Mouse (Mus musculus): ENCODE measurements around the gene Meis1. TPM values are rescaled to one million over a fixed set of nuclear protein-coding genes. Genes with fewer than 3 reads are reported as not detected.

Meis1 gene
- polyA plus RNA-seq, 1 experiment from 2014 or later: 36.1 TPM

DNA sequence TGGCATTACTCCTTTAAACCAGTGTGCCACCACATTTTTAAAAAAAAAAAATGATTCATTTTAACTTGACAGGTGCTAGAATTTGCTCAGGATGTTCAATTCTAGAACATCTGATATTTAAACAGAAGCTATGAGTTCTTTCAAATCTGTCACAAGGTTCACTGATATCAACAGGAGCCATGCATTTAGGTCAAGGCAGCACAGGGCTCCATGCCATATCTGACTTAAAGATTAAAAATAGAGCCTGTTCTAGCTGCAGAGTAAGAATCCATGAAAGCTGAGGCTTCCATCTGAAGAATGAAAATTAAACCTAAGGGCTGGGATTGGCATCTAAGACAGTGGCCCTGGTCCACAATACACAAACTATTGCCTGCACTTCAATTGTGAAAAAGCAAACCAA, 45.8 kb downstream of the Meis1 start:
- no peaks in the 10 kb centered on the region for H3K9me3 ChIP-seq
- no peaks in the 10 kb centered on the region for H3K27me3 ChIP-seq (ENCODE audit: poor library complexity, severe bottlenecking)
- H3K4me3 ChIP-seq: no peak overlapping the region
- no peak overlapping the region for H3K27ac ChIP-seq
- H3K4me1 ChIP-seq: peaks cover 11% of the 10 kb centered on the region
- H3K36me3 ChIP-seq (replicated peaks): peaks cover 7% of the 10 kb centered on the region; the same call in 1 of the 2 replicates
- DNase-seq (ENCODE audit: extremely low spot score, low spot score): no peak

DNA sequence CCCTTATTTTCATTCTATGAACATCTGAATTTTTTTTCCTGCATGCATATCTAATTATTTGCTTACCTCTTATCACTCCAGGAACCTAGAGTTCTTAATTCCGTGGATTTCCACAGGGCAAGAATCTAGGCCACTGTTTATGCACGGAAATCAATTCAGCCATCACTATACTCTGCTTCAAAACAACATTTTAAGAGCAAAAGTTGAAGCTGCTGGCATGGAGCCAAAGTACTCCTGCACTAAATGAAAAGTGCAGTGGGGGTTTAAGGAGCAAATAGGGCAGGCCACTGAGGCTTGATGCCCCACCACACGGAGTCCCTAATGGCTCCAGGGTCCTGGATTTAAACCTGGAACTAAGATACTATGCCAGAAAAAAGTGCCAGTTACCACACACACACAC, 47.2 kb downstream of the Meis1 start:
- H3K9me3 ChIP-seq: no peaks in the 10 kb centered on the region

DNA sequence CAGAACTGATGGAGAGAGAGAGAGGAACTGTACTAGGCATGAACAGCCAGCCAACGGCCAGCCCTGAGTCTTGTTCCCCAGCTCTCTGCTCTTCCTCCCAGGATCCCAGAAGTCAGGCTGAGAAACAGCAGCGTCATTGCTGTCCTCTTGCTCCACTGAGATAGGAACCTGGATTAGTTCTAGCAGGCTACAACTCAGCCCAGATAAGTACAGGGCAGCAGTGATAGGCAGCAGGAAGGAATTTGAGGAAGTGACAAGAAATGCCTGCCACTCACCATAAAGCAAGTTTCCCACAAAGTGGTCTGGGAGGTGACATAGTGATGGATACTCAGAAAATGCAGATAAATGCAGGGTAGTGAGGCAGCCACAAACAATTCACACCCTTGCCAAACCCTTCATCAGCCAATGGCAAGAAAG, 48.9 kb downstream of the Meis1 start:
- Histone ChIP-seq H3K27ac (no peak overlapping the region), H3K36me3 (replicated peaks) (peaks cover 4% of the 10 kb centered on the region; the same call in 1 of the 2 replicates), H3K4me1 (peaks cover 17% of the 10 kb centered on the region), H3K9me3 (no peaks in the 10 kb centered on the region), H3K27me3 (ENCODE audit: poor library complexity, severe bottlenecking) (no peaks in the 10 kb centered on the region), H3K4me3 (no peak overlapping the region)
- WGBS: 73% methylated on average over 2 of the region's 2 CpGs
- no peak for DNase-seq (ENCODE audit: extremely low spot score, low spot score)

More for the DNA sequence above, 47.2 kb downstream of the Meis1 start:
- peaks cover 10% of the 10 kb centered on the region for H3K4me1 ChIP-seq
- no peak overlapping the region for H3K27ac ChIP-seq
- H3K27me3 ChIP-seq (ENCODE audit: poor library complexity, severe bottlenecking): no peaks in the 10 kb centered on the region
- 79% methylated on average over 3 of the region's 3 CpGs for WGBS
- DNase-seq (ENCODE audit: extremely low spot score, low spot score): no peak
- no peak overlapping the region for H3K4me3 ChIP-seq
- H3K36me3 ChIP-seq (replicated peaks): peaks cover 7% of the 10 kb centered on the region; the same call in 1 of the 2 replicates

DNA sequence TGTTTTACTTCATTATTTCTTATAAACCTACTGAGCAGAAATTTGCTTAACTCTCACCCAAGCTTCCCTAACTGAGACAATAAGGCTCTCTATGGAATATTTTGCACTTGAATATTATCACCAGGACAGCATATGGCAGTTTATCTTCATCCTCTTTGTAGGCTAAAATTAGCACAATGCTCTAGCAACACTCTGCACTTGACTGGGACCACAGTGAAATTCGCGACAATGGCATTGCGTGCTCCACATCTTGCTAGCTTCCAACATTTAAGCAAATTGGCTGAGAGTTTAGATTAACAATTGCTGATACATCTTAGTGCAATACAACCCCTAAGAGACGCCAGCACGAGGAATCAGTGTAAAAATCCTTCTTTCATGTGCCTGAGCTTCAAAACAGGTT, 54.4 kb downstream of the Meis1 start:
- no peak overlapping the region for H3K4me3 ChIP-seq
- peaks cover 10% of the 10 kb centered on the region; the same call in 1 of the 2 replicates for H3K27me3 ChIP-seq (ENCODE audit: poor library complexity, severe bottlenecking)
- no peak overlapping the region for H3K27ac ChIP-seq
- no peaks in the 10 kb centered on the region for H3K36me3 ChIP-seq (replicated peaks)
- WGBS: 91% methylated on average over 5 of the region's 5 CpGs
- H3K4me1 ChIP-seq: peaks cover 31% of the 10 kb centered on the region
- no peaks in the 10 kb centered on the region for H3K9me3 ChIP-seq
- DNase-seq (ENCODE audit: extremely low spot score, low spot score): no peak

DNA sequence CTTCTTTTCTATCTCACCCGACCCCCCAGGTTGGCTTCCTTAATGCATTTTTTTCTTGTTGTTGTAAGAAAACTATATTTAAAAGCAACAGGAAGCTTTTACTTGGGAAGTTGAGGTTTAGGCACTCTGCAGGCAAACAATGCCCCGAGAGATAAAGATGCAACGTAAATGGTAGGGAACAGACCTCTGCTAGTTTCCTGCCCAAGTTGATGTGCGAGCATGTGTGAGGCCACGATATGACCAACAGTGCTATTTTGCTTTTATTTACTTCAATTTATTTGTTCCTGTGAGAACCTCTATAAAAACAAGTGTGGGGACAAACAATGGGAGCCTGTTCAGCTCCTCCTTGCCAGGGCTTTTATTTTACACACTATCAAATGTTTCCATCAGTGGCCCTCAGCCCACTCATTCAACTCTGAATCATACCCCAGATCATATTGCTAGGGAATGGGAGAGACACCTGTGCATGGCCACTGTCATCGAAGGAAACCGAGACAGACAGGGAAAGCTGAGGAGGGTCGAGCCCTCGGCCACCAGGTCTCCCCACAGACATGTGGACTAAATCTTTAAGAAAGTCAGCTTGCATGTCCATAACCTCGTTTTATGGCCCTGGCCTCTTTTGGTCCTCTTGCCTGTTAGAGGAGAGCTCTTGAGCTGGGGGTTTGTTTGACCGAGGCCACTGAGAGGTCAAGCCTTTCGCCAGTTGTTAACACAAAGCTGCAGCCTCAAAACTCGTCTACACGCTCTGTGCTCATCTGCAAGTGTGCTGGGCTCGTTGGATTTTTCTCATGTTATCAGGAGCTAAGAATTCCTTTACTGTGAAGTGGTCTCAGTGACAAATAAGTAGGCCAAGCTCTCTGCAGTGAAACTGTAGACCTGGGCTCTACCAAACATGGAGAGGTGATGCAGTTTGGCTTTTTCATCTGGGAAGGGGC, 55.3 kb downstream of the Meis1 start:
- no peaks in the 10 kb centered on the region for H3K36me3 ChIP-seq (replicated peaks)
- 56% methylated on average over 15 of the region's 15 CpGs for WGBS
- no peaks in the 10 kb centered on the region for H3K9me3 ChIP-seq
- no peak overlapping the region for H3K4me3 ChIP-seq
- no peak for DNase-seq (ENCODE audit: extremely low spot score, low spot score)
- H3K27me3 ChIP-seq (ENCODE audit: poor library complexity, severe bottlenecking): peaks cover 14% of the 10 kb centered on the region
- 0 out of 2 replicates have a peak overlapping the region, but pooled peaks have one; percentile 15 for H3K27ac ChIP-seq
- peaks cover 32% of the 10 kb centered on the region for H3K4me1 ChIP-seq

DNA sequence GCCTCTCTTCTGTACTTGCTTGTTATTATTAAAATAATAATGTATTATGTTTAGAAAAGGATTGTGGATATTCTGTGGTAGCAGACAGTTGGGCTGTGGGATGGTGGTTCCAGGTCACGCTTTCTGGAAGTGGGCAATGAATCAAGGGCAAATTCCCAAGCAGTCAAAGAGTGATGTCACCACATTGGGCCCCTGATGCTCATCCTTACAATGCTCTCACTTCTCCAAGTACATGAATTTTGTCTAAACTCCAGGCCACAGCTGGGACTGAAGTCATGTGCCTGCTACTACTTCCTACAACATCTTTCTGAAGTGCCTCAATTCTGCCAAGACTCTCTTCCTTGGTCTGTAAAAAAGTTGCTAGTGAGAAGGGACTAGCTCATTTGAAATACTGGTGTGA, 59.3 kb downstream of the Meis1 start:
- H3K9me3 ChIP-seq: no peaks in the 10 kb centered on the region
- peaks cover 20% of the 10 kb centered on the region for H3K27me3 ChIP-seq (ENCODE audit: poor library complexity, severe bottlenecking)
- H3K27ac ChIP-seq: no peak overlapping the region
- 85% methylated on average over 1 of the region's 1 CpGs for WGBS
- H3K4me1 ChIP-seq: peaks cover 52% of the 10 kb centered on the region
- no peaks in the 10 kb centered on the region for H3K36me3 ChIP-seq (replicated peaks)
- no peak overlapping the region for H3K4me3 ChIP-seq
- DNase-seq (ENCODE audit: extremely low spot score, low spot score): no peak

DNA sequence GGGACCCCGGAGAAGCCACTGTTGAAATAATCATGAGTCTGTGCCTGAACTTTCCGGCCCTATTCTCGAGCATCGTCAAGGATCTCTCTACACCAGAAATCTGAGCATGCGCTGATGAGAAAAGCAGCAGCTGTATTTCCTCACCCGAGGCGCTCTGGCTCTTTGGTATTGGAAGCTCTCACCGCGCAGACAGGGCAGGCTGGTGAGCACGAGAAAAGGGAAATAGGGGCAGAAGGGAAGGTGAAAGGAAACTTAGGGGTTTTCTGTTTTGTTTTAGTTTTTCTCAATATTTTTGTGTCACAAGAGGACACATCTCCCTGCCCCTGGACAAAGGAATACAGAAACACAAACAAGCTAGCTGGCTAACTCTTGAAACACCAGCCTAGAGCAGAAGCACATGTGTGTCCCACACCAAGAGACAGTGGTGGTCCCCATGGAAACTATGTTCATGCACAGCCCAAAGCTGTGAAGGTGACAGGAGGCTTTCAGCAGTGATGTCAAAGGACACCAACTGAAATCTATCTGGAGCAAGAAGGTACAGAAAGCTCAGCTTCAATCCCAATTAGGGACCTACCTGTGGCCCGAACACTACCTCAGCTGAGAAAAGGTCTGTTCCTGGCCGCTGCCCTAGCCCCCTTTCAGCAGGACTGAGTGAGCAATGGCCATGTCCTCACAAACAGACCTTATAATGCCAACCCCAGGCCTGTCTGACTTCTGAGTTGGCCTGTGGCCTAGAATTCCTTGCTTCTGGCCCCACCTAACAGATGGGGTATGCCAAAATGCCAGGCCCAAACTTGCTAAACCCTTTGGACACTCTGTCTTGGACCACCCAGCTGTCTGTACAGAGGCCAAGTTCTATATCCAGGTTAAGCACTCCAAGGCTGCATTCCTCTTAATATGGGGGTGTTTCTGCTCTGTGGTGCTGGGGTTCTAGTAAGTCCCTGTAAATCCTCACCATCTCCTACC, 60.7 kb downstream of the Meis1 start:
- Histone ChIP-seq H3K4me3 (no peak overlapping the region), H3K27ac (peak overlapping the region; percentile 31; the same call in 1 of the 2 replicates), H3K9me3 (no peaks in the 10 kb centered on the region), H3K36me3 (replicated peaks) (no peaks in the 10 kb centered on the region), H3K27me3 (ENCODE audit: poor library complexity, severe bottlenecking) (peaks cover 25% of the 10 kb centered on the region), H3K4me1 (peaks cover 47% of the 10 kb centered on the region)
- no peak for DNase-seq (ENCODE audit: extremely low spot score, low spot score)
- WGBS: 61% methylated on average over 12 of the region's 12 CpGs

DNA sequence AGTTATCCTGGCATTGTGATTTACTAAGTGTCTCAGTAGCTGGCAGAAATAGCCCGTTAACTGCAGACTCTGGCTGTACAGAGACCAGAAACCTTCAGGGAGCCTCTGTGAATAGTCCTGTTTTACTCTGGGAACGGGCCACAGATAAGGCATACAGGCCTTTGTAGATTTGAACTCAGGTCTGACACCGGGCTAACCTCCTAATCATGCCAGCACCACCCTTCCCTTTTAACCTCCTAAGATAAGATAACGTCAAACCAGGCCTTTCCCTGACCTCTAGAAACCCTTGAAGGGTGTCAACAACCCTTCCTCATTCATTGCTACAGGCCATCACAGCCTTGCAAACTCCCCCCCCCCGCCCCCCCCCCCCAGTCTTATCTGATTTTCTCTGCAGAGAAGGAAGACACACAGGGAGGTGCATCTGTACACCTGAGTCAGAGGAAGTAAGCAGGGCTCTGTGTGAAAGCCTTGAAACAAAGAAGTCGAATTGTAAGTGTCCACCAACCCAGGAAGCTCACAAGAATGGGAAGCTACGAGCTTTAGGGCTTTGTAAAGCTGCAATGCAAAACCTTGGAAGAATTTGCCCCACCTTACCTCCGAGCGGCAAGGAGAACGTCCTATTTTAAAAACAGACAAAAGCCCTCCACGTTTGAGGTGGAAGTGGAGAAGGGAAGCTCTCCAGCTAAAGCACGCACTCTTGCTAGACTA, 61.5 kb downstream of the Meis1 start:
- Histone ChIP-seq H3K9me3 (no peaks in the 10 kb centered on the region), H3K4me3 (no peak overlapping the region), H3K36me3 (replicated peaks) (no peaks in the 10 kb centered on the region), H3K4me1 (peaks cover 42% of the 10 kb centered on the region), H3K27ac (peak overlapping the region; percentile 31; the same call in 1 of the 2 replicates), H3K27me3 (ENCODE audit: poor library complexity, severe bottlenecking) (peaks cover 25% of the 10 kb centered on the region)
- 50% methylated on average over 12 of the region's 12 CpGs for WGBS
- no peak for DNase-seq (ENCODE audit: extremely low spot score, low spot score)

DNA sequence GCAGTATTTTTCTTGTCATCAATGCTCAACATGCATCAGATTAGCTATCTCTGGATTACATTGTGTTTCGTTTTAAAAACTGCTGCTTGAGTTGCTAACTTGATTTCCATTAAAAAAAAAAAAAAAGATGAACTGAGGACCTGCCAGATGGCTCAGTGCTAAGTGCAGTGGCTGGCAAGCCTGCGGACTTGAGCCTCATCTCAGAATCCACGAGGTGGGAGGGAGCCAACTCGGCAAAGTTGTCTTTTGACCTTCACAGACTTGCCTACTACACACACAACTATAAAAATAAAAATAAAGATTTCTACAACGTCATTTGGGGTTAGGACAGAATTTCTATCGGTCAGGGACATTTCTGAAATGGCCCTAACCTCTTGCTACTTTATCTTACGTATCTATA, 62.8 kb downstream of the Meis1 start:
- no peak for DNase-seq (ENCODE audit: extremely low spot score, low spot score)
- Histone ChIP-seq H3K27me3 (ENCODE audit: poor library complexity, severe bottlenecking) (peaks cover 15% of the 10 kb centered on the region), H3K36me3 (replicated peaks) (no peaks in the 10 kb centered on the region), H3K27ac (no peak overlapping the region), H3K4me3 (no peak overlapping the region), H3K4me1 (peaks cover 42% of the 10 kb centered on the region), H3K9me3 (no peaks in the 10 kb centered on the region)
- 84% methylated on average over 7 of the region's 7 CpGs for WGBS

DNA sequence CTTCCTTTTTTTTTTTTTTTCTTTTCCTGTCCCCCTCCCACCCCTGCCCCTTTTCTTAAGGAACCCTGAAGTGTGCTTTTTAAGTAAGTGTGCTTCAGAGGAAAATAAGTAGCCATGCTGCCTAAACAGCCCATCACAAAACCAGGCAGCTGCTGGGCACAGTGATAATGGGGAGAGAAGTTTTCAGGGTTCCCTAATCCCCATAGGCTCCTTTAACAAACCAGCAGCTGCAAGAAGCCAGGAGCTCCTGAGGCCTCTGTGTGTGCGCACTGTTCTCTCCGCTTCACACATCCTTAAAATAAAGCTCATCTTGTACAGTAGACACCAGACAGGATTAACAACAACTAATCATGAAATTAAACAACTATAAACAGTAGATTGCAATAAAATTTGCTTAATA, 63.9 kb downstream of the Meis1 start:
- 49% methylated on average over 2 of the region's 2 CpGs for WGBS
- Histone ChIP-seq H3K36me3 (replicated peaks) (no peaks in the 10 kb centered on the region), H3K4me3 (no peak overlapping the region), H3K27ac (0 out of 2 replicates have a peak overlapping the region, but pooled peaks have one; percentile 40), H3K4me1 (peaks cover 42% of the 10 kb centered on the region), H3K9me3 (no peaks in the 10 kb centered on the region), H3K27me3 (ENCODE audit: poor library complexity, severe bottlenecking) (peaks cover 15% of the 10 kb centered on the region)
- no peak for DNase-seq (ENCODE audit: extremely low spot score, low spot score)

DNA sequence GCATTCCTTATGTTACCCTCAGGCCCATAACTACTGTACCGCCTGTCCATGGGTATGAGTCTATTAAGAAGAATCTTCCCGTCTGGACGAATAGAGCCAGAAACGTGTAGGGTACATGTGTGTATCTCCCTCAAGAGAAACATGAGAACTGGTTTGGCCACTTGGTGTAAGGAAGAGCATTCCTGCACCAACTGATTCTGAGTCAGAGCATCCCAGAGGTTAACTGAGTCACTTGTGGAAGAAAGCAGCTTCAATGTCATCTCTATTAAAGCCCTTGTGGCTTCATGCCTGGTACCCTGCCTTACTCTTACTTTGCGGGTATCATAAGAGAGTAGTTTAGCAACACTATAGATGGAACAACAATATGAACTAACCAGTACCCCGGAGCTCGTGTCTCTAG, 64.9 kb downstream of the Meis1 start:
- Histone ChIP-seq H3K9me3 (no peaks in the 10 kb centered on the region), H3K4me3 (no peak overlapping the region), H3K4me1 (peaks cover 42% of the 10 kb centered on the region), H3K36me3 (replicated peaks) (no peaks in the 10 kb centered on the region), H3K27ac (no peak overlapping the region), H3K27me3 (ENCODE audit: poor library complexity, severe bottlenecking) (peaks cover 15% of the 10 kb centered on the region)
- WGBS: 90% methylated on average over 7 of the region's 7 CpGs
- DNase-seq (ENCODE audit: extremely low spot score, low spot score): no peak

DNA sequence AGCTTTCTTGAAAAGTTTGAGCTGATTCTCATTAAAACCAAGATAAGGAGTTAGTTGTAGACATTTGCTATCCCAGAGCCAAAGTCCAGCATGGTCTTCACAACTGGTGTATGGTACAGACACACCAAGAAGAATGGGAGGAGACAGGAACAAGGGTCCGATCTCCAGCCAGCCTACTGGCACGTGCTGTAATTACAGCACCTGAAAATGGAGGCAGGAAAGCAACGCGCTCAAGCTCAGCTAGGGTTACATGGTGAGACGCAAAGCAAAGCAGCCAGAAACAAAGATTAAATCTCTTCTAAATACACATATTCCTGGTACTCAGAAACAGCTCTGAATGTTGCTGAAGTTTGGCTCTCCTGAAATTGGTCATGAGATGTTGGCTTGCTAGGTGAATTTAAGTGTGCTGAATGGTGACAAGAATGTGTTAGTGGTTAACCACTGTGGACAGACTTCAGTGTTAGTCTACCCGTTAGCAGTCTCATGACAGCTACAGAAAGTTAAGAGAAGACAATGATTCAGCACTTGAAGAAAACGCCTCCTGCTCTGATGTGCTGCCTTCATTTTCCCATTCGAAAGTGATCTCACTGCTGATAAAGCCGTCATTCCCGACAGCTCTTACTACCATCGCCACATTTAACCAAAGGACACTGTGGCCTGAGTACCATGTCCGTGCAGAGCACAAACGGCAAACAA, 70.0 kb downstream of the Meis1 start:
- 90% methylated on average over 13 of the region's 13 CpGs for WGBS
- DNase-seq (ENCODE audit: extremely low spot score, low spot score): no peak
- H3K4me1 ChIP-seq: peaks cover 39% of the 10 kb centered on the region
- no peaks in the 10 kb centered on the region for H3K9me3 ChIP-seq
- peaks cover 24% of the 10 kb centered on the region for H3K27me3 ChIP-seq (ENCODE audit: poor library complexity, severe bottlenecking)
- H3K36me3 ChIP-seq (replicated peaks): no peaks in the 10 kb centered on the region
- H3K4me3 ChIP-seq: no peak overlapping the region
- no peak overlapping the region for H3K27ac ChIP-seq

Data from forebrain, embryonic 10.5 days (tissue).